Mouse (Mus musculus): ENCODE results near the gene Dpep1.
"Not testable (repeated sequence)": the region's sequence is repeated elsewhere in the genome, so short reads cannot be mapped to it uniquely, and the experiment has no call there.

Gene Dpep1

GRCm38 (mm10) chr8:123185566-123186409, at the start of gene Dpep1:
Gene Dpep1, plus strand, starts transcription at chr8:123186242.
- DNase-seq (ENCODE audit: low read depth): peak; percentile 84

GRCm38 (mm10) chr8:123136287-123136686, 49.8 kb upstream of the Dpep1 start:
- DNase-seq (ENCODE audit: low read depth): no peak

- peak; percentile 96 for DNase-seq (ENCODE audit: low read depth)
These were observed 48.4 kb upstream of the Dpep1 start for GRCm38 (mm10) chr8:123137645-123138077.

GRCm38 (mm10) chr8:123138741-123139140, 47.3 kb upstream of the Dpep1 start:
- DNase-seq (ENCODE audit: low read depth): no peak

GRCm38 (mm10) chr8:123141741-123142462, 44.1 kb upstream of the Dpep1 start:
- peak; percentile 99 for DNase-seq (ENCODE audit: low read depth)

GRCm38 (mm10) chr8:123145279-123145678, 40.8 kb upstream of the Dpep1 start:
- DNase-seq (ENCODE audit: low read depth): peak; percentile 94

GRCm38 (mm10) chr8:123146390-123146789, 39.7 kb upstream of the Dpep1 start:
- DNase-seq (ENCODE audit: low read depth): peak; percentile 83

- peak; percentile 32 for DNase-seq (ENCODE audit: low read depth)
These were observed 35.3 kb upstream of the Dpep1 start for GRCm38 (mm10) chr8:123150737-123151171.

- DNase-seq (ENCODE audit: low read depth): peak; percentile 61
These were observed 30.9 kb upstream of the Dpep1 start for GRCm38 (mm10) chr8:123155177-123155576.

- no peak for DNase-seq (ENCODE audit: low read depth)
These were observed 29.8 kb upstream of the Dpep1 start for GRCm38 (mm10) chr8:123156070-123156773.

GRCm38 (mm10) chr8:123157888-123158465, 28.1 kb upstream of the Dpep1 start, which contains the start of gene Sult5a1:
Gene Sult5a1, minus strand, starts transcription at chr8:123158315.
- no peak for DNase-seq (ENCODE audit: low read depth)

- DNase-seq (ENCODE audit: low read depth): peak; percentile 78
These were observed 4.7 kb upstream of the Dpep1 start for GRCm38 (mm10) chr8:123181391-123181790.

- peak; percentile 80 for DNase-seq (ENCODE audit: low read depth)
These were observed 2.0 kb downstream of the Dpep1 start for GRCm38 (mm10) chr8:123188006-123188405.

- DNase-seq (ENCODE audit: low read depth): peak; percentile 29
These were observed 2.8 kb downstream of the Dpep1 start for GRCm38 (mm10) chr8:123188841-123189240.

- peak; percentile 94 for DNase-seq (ENCODE audit: low read depth)
These were observed 4.6 kb downstream of the Dpep1 start for GRCm38 (mm10) chr8:123190678-123191077.

- DNase-seq (ENCODE audit: low read depth): no peak
These were observed 5.9 kb downstream of the Dpep1 start for GRCm38 (mm10) chr8:123191908-123192307.

GRCm38 (mm10) chr8:123193771-123194170, 7.7 kb downstream of the Dpep1 start:
- DNase-seq (ENCODE audit: low read depth): no peak

GRCm38 (mm10) chr8:123197016-123197415, 11.0 kb downstream of the Dpep1 start:
- not testable (repeated sequence) for DNase-seq (ENCODE audit: low read depth)

GRCm38 (mm10) chr8:123199864-123200263, 13.8 kb downstream of the Dpep1 start:
- no peak for DNase-seq (ENCODE audit: low read depth)

- DNase-seq (ENCODE audit: low read depth): peak; percentile 90
These were observed 16.2 kb downstream of the Dpep1 start for GRCm38 (mm10) chr8:123202288-123202687.

- DNase-seq (ENCODE audit: low read depth): no peak
These were observed 17.5 kb downstream of the Dpep1 start for GRCm38 (mm10) chr8:123203571-123203970.

- DNase-seq (ENCODE audit: low read depth): no peak
These were observed 25.8 kb downstream of the Dpep1 start for GRCm38 (mm10) chr8:123211876-123212275.

Data from NIH3T3 (cell line).